Mouse (Mus musculus) CH12.LX (cell line): Measurements from ENCODE around the gene Arfip1.

Source experiments
- CTCF ChIP-seq, 2 experiments: IDR thresholded peaks in 1 of 2; conservative IDR thresholded peaks in 1 of 2; 2 replicates each; pipeline ENCODE4 v1.5.1; 2011 to 2012; ENCODE audit warnings: low read depth in 2 of 2, low read length in 2 of 2, improper control_type of control experiment in 1 of 2, inconsistent platforms in 1 of 2, mild to moderate bottlenecking in 1 of 2, moderate library complexity in 1 of 2
- ELF1 ChIP-seq: IDR thresholded peaks from 2 replicates; pipeline ENCODE4 v1.6.1; 2014; ENCODE audit warnings: low read depth, mild to moderate bottlenecking, inconsistent platforms, low read length, improper control_type of control experiment
- EP300 ChIP-seq: IDR thresholded peaks from 2 replicates; pipeline ENCODE4 v1.6.1; 2011; ENCODE audit warnings: low read length, improper control_type of control experiment
- GABPA ChIP-seq: IDR thresholded peaks from 2 replicates; pipeline ENCODE4 v1.6.1; 2012; ENCODE audit warnings: low read depth, low read length, improper control_type of control experiment, inconsistent platforms; ENCODE audit not compliant: insufficient replicate concordance
- HCFC1 ChIP-seq: IDR thresholded peaks from 2 replicates; pipeline ENCODE4 v1.6.1; 2012; ENCODE audit warnings: low read depth, mild to moderate bottlenecking, inconsistent platforms, low read length, improper control_type of control experiment
- KAT2A ChIP-seq: IDR thresholded peaks from 2 replicates; pipeline ENCODE4 v1.6.1; 2012; ENCODE audit warnings: low read length, improper control_type of control experiment, inconsistent platforms; ENCODE audit not compliant: insufficient replicate concordance
- MAFK ChIP-seq: IDR thresholded peaks from 2 replicates; pipeline ENCODE4 v1.6.1; 2011; ENCODE audit warnings: low read length, improper control_type of control experiment; ENCODE audit not compliant: insufficient replicate concordance
- MAX ChIP-seq: IDR thresholded peaks from 2 replicates; pipeline ENCODE4 v1.6.1; 2011; ENCODE audit warnings: low read length, improper control_type of control experiment
- MEF2A ChIP-seq: IDR thresholded peaks from 2 replicates; pipeline ENCODE4 v1.6.1; 2014; ENCODE audit warnings: low read depth, mild to moderate bottlenecking, inconsistent platforms, low read length, improper control_type of control experiment, borderline replicate concordance
- NRF1 ChIP-seq: IDR thresholded peaks from 2 replicates; pipeline ENCODE4 v1.6.1; 2014; ENCODE audit warnings: low read depth, mild to moderate bottlenecking, inconsistent platforms, low read length, improper control_type of control experiment, moderate library complexity
- POLR2A ChIP-seq: IDR thresholded peaks from 2 replicates; pipeline ENCODE4 v1.6.1; 2011; ENCODE audit warnings: low read depth, mild to moderate bottlenecking, improper control_type of control experiment, low read length
- SIN3A ChIP-seq: IDR thresholded peaks from 2 replicates; pipeline ENCODE4 v1.6.1; 2012; ENCODE audit warnings: low read length, improper control_type of control experiment, inconsistent platforms
- ZMIZ1 ChIP-seq: IDR thresholded peaks from 2 replicates; pipeline ENCODE4 v1.6.1; 2012; ENCODE audit warnings: low read depth, mild to moderate bottlenecking, inconsistent platforms, low read length, improper control_type of control experiment
- ZNF384 ChIP-seq: IDR thresholded peaks from 2 replicates; pipeline ENCODE4 v1.6.1; 2012; ENCODE audit warnings: low read depth, low read length, improper control_type of control experiment, inconsistent platforms

DNA sequence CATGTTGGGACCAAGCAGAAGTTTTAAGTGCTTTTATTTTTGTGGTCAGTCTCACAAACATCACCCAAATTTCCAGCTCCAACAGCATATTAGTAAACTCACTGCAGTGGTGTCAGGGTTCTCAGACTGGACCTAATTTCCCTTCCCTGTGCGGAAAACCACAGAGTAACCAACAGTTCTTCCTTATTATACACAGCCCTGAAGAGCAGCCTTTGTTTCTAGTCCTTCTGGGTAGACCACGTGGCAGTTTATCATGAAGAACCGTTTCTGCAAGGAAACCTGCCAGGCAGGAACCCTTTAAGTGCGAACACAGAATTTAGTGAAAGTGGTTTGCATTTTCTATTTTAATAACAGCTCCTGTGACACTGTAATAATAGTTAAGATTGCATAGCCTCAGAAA, 90.3 kb downstream of the Arfip1 start:
- no peak for TF ChIP-seq SIN3A
- no peak for TF ChIP-seq KAT2A
- no peak for TF ChIP-seq CTCF (conservative IDR thresholded peaks at IDR 0.05 in 1 of 2, IDR thresholded peaks at IDR 0.05 in 1 of 2; ENCODE audit: low read depth in 2 of 2, low read length in 2 of 2)
- TF ChIP-seq GABPA, result no peak
- TF ChIP-seq POLR2A, result no peak
- TF ChIP-seq NRF1, result no peak
- no peak for TF ChIP-seq MAFK
- no peak for TF ChIP-seq ZMIZ1
- TF ChIP-seq ZNF384, result no peak
- no peak for TF ChIP-seq MEF2A
- no peak for TF ChIP-seq EP300
- no peak for TF ChIP-seq ELF1
- TF ChIP-seq HCFC1, result no peak
- no peak for TF ChIP-seq MAX
